Mouse (Mus musculus) c-Kit-positive CD71-positive TER-119-negative erythroid progenitor cells, embryonic 14.5 days (primary cell): ENCODE measurements around the gene Eya4.

Source experiments
- DNase-seq: peaks from one replicate; pipeline ENCODE4 v3.0.0-alpha.2; 2013; ENCODE audit warnings: low read depth

Eya4 gene

GRCm38 (mm10) chr10:23350011-23350911 is at the start of gene Eya4:
Gene Eya4 (minus strand): TSS chr10:23350786.
- no peak for DNase-seq

GRCm38 (mm10) chr10:23395399-23395798 is 44.8 kb upstream of the Eya4 start:
- no peak for DNase-seq

- no peak for DNase-seq
These were observed 44.1 kb upstream of the Eya4 start for GRCm38 (mm10) chr10:23394556-23395245.

GRCm38 (mm10) chr10:23394152-23394551 is 43.6 kb upstream of the Eya4 start:
- no peak for DNase-seq

GRCm38 (mm10) chr10:23363866-23364265 is 13.3 kb upstream of the Eya4 start:
- DNase-seq = no peak

- DNase-seq = no peak
These were observed 1.1 kb downstream of the Eya4 start for GRCm38 (mm10) chr10:23349392-23350010.

- no peak for DNase-seq
These were observed 1.6 kb downstream of the Eya4 start for GRCm38 (mm10) chr10:23348893-23349391.

- no peak for DNase-seq
These were observed 2.3 kb downstream of the Eya4 start for GRCm38 (mm10) chr10:23348101-23348892.

- no peak for DNase-seq
These were observed 13.3 kb downstream of the Eya4 start for GRCm38 (mm10) chr10:23337250-23337649.

GRCm38 (mm10) chr10:23332768-23333167 is 17.8 kb downstream of the Eya4 start:
- DNase-seq = no peak

GRCm38 (mm10) chr10:23327651-23328050 is 22.9 kb downstream of the Eya4 start:
- DNase-seq = no peak

- no peak for DNase-seq
These were observed 28.3 kb downstream of the Eya4 start for GRCm38 (mm10) chr10:23322275-23322674.

GRCm38 (mm10) chr10:23295616-23296015 is 55.0 kb downstream of the Eya4 start:
- no peak for DNase-seq

- no peak for DNase-seq
These were observed 58.1 kb downstream of the Eya4 start for GRCm38 (mm10) chr10:23292495-23292894.

GRCm38 (mm10) chr10:23277371-23277770 is 73.2 kb downstream of the Eya4 start:
- no peak for DNase-seq

- no peak for DNase-seq
These were observed 79.5 kb downstream of the Eya4 start for GRCm38 (mm10) chr10:23271050-23271621.

- DNase-seq = no peak
These were observed 80.1 kb downstream of the Eya4 start for GRCm38 (mm10) chr10:23270502-23270901.

GRCm38 (mm10) chr10:23252180-23252579 is 98.4 kb downstream of the Eya4 start:
- DNase-seq = no peak

GRCm38 (mm10) chr10:23246485-23246884 is 104.1 kb downstream of the Eya4 start:
- DNase-seq = no peak

- DNase-seq = no peak
These were observed 113.7 kb downstream of the Eya4 start for GRCm38 (mm10) chr10:23236918-23237317.

- DNase-seq = no peak
These were observed 115.2 kb downstream of the Eya4 start for GRCm38 (mm10) chr10:23235405-23235804.
